Mouse (Mus musculus): ENCODE data around the gene P2ry10b. TPM values are rescaled to one million over a fixed set of nuclear protein-coding genes. Genes with fewer than 3 reads are reported as not detected.

P2ry10b gene
- under 1 TPM; 0.30 to 0.33 TPM for total RNA-seq (2021)
- long read RNA-seq, partial matches to known transcripts, result 0 of 1 reads
- long read RNA-seq, other reads (novel, unspliced or antisense), result 0 of 1 reads

DNA sequence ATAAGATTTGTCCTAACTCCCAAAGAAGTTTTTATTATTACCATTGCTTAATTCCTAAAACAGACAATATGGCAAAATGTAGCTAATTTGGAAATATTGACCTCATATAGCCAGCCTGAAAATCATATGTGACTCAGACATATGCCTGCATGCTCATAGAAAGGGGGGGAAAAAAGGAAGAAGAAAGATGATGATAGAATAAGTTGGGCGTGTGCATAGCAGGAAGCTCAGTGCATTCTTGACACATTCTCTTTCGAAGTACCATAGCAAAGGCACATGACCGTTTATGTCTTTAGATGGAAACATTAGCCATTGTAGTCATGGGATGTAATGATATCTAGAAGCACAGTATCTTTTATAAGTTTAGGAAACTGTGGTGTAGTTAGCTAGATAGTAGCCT, at the start of gene P2ry10b:
Gene P2ry10b (plus strand): TSS at position 247 of the 400 bp plus-strand sequence.
- DNase-seq (ENCODE audit: low spot score in 2 of 2), result no peak

DNA sequence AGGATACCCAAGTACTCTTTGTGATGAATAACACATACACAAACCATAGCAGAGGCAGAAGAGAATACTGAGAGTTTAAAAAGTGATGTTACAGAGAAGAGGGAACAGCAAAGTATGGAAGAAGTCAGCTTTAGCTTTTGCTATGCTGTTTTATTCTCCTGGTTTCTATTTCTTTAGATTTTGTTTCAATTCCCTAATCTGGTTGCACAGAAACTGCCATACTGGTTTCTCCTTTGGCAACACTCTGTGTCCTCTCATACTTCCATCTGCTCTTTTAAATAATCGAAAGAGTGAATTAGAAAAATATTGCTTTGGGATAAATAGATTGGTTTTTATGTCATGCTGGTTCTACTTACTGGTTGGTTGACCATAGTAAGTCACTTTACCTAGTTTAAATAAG, 32.4 kb upstream of the P2ry10b start:
- no peak for DNase-seq (ENCODE audit: low spot score in 2 of 2)

DNA sequence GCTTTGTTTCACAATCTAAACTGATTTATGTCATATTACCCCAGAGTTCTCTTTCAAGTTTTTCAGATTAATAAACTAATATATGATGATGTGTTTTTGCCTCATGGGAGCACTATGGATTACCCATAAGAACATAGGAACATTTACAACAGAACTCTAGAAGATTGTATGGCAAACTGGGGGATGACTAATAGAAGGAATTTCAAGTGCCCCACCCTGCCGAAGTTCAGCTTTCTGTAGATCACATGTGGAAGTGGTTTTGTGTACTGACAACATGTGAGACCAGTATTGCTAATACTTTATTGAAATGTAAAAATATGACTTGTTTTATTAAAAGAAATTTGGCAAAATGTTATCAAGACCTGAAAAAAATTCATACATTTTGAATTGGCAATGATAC, 31.7 kb upstream of the P2ry10b start:
- DNase-seq (ENCODE audit: low spot score in 2 of 2), result no peak

DNA sequence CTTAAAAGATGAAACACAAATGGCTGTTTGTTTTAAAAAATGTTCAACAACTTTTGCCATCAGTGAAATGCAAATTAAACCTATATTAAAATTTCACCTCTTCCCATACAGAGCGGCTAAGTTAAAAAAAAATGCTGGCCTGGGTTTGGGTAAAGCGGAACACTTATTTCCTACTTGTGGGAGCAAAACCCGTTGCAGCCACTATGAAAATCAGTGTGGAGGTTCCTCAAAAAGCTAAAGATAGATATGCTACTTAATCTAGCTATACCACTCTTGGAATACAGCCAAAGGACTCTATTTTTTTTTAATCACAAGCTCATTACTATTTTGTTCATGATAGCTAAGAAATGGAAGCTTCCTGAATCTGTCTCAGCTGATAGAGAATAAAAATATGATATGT, 5.5 kb upstream of the P2ry10b start:
- no peak for DNase-seq (ENCODE audit: low spot score in 2 of 2)

DNA sequence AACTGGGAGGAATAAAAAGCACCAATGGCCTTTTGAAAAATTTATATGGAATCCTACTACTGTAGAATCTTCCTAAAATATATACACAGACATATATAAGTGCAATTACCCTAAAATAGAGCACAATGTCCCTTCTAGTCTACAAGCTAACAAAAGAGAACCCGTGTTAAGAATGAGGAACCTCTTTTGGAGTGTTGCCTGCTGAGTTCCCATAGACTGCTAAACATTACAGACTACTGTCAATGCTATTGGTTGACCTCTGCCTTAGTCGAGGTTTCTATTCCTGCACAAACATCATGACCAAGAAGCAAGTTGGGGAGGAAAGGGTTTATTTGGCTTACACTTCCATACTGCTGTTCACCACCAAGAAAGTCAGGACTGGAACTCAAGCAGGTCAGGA, 4.8 kb upstream of the P2ry10b start:
- no peak for DNase-seq (ENCODE audit: low spot score in 2 of 2)

DNA sequence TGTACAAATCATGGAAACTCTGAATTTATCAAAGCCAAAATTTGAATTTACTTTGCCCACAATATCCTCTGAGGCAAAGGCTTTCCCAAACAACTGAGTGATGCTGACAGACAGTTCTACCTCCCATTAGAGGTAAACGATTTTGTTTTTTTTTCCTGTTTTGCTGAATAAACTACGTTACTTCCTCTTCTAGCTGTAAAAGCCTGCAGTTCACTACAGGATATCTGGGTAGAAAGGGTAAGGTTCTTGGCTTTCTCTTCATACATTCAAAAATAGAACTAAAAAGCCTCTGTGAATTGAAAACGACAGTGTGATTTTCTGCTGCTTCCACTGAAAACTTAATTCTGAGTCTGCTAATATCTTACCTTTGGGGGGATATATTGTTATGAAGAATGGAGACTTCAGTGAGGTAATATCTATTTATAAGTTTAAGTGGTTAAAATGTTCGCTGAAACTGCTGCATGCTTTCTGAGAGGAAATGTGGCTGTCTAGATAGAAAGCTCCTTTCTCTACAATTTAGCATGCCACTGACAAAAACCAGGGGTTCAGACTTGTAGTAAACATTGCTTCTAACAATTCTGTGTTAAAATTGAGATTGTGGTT, 765 bp downstream of the P2ry10b start:
- DNase-seq (ENCODE audit: low spot score in 2 of 2), result no peak

DNA sequence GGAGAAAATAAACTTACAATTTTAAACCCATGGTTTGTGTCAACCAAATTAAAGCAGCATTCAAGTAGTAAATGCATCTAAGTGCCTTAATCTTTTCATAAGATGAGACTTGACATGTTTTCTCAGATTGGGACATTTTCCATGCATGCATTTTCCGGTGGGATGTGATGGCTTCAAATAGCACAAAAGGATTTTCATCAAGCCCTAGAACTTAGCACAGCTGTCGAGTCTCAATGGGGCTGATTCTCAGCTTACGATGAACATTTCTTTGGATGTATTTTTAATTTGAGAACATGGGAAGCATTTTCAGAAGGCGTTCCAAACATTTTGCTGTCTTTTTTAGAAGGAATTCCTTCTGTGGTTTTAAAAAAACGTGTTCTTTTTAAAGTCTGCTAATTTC, 1.3 kb downstream of the P2ry10b start:
- DNase-seq (ENCODE audit: low spot score in 2 of 2), result no peak

DNA sequence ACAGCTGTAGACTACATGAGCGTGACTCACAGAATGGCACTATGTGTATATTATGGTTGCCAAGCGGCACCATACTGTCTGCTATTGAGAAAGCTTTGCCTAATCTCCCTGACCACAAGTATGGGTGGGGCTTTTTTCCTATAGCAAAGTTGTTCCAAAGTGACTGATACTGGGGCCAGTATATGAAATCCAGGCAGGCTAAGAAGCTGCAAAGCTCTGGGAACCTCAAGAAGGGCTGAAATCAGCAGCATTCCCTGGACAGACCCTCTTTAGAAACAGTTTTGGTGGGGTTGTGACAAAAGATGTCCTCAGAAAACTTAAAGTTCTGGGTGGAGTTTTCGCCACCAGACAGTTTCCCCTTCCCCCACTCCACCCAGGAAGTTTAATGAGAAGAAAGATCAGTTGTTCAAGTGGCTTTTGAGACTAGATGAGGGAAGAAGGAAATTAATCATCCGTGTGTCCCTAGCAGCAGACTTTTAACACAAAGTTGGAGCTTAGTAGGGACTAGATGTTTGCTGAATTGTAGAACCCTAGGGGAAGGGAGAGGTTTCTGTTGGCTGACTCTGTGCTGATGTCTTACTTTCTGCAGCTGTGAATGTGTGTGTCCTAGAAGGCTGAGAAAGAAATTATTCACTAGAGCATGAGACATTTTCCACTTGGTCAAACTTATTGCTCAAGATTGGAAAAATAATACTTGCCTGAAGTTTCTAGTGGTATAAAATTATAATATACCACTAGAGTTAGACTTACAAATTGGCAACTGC, 2.2 kb downstream of the P2ry10b start:
- no peak for DNase-seq (ENCODE audit: low spot score in 2 of 2)

DNA sequence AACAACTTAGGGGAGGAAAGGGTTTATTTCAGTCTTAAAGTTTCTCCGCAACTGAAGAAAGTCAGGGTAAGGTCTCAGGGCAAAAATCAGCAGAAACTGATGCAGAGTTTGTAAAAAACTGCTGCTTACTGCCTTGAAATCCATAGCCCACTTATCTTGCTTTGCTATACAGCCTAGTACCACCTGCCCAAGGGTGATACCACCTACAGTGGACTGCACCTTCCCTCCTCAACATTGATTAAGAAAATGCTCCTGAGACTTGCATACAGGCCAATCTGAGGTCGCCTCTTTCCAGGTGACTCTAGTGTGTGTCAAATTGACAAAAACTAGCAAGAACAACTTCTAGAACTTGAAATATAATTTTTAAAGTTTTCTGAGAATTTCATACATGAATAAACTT, 7.3 kb downstream of the P2ry10b start:
- no peak for DNase-seq (ENCODE audit: low spot score in 2 of 2)

DNA sequence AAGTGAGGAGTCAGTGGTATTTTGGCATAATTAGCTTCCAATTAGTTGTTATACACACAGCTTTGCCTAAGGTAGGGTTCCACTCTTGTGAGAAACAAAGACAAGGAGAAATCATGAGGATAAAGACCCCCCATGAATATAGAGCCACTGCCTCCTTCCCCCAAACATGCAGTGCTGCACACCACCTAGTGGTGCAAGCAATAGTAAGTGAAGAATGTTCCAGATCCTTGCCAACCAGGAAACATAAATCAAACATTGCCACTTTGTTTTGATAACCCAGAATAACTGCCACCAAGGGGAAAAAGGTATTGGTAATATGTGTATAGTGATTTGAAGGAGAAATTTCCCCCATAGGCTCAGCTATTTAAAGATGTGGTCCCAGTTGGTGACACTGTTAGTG, 11.8 kb downstream of the P2ry10b start:
- DNase-seq (ENCODE audit: low spot score in 2 of 2), result no peak

DNA sequence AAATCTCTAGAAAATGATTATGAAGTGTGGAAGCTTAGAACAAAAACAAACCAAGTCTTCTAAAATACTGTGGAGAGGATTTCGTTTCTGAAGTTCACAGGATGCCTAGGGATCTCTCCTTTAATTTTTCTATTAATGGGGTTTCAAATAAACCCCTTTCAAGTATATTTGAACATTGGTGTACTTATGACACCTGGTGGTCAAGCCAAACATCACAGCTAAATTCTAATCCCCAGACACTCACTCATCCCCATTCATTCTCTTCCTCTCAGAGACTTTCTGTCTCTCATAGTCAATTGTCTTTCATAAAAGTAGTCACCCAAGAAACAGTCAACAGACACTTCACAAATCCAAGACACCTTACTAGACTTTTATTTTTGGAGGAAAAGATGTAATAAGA, 19.6 kb downstream of the P2ry10b start:
- peak in 1 of 2 experiments; percentile 22 for DNase-seq (ENCODE audit: low spot score in 2 of 2)

DNA sequence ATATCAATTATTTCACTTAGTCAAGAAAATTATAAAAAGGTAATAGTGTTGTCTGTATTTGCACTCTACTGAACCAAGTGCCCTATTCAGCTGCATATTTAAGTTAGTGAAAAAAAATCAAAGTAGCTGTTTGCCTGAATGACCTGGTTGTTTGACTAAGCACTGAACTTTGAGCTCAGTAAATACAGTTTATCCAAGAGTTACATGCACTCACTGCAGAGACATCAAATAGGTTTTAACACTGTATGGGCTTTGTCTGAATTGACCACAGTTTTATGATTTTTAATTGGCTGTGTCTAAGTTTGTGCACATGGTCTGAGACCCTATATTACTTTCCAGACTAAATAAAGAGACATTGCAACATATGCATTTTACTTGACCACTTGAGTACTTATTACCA, 20.4 kb downstream of the P2ry10b start:
- DNase-seq (ENCODE audit: low spot score in 2 of 2), result no peak

DNA sequence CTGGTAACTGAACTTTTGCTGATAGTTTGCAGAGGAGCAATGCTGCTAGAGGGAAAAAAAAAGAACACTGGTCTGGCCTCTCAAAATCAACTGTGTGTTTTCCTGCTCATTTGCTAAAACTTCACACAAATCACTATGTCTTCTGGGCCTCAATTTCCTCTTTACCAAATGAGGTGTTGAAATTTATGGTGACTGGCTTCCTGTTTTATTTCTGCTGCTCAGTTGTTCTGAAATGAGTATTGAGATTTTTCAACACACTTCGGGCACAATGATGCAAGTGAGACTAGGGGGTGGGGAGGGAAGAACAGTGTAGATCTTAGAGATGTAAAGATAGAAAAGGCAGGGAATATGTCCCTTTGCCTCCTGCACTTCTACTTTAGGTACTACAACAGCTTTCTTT, 30.0 kb downstream of the P2ry10b start:
- DNase-seq (ENCODE audit: low spot score in 2 of 2), result no peak

DNA sequence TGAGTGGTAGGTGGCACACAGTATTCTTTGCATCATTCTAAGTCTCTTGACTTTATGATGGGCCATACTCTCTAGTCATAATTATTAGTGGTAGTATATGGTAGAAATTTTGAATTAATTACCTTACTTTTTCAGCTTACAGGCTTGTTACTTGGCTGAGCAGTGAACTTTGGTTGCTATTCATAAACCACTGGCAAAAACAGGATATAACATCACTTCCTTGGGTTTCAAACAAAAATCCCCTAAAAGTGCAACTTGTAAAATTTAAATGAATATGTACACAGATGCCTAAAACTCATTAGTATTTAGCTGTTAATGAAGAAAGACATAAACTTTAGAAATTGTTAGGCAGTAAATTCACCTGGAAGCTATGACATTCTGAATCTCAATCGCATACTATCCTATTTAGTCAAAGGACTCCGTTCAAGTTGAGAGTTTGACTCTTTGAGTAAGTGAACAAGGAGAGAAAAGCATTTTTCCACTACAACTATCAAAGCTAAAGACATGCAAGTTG, 68.9 kb downstream of the P2ry10b start:
- DNase-seq (ENCODE audit: low spot score in 2 of 2), result no peak

Other genes with a start within 250 kb of the P2ry10b start
- 1 to 10 TPM; 1.8 to 2.0 TPM for gene Lpar4, start 228.3 kb upstream of the P2ry10b start, total RNA-seq (2021)
- not detected for gene P2ry10, start 60.4 kb upstream of the P2ry10b start, total RNA-seq (2021)
- gene Gpr174, start 107.0 kb downstream of the P2ry10b start, total RNA-seq (2021), result not detected

Measured in layer of hippocampus, adult 18-20 months (tissue).